Mouse (Mus musculus): ENCODE measurements around the gene Eif4e2. TPM values are rescaled to one million over a fixed set of nuclear protein-coding genes. Genes with fewer than 3 reads are reported as not detected.
A peak's percentile ranks its signal among the peaks of the same experiment; 100 is the strongest.

Eif4e2 gene
- polyA plus RNA-seq (2015; fragmentation: Nextera tagmentation; extraction: Ambion mirVana): 110 and 118 TPM in 2 replicates

GRCm38 (mm10) chr1:87213735-87214704 lies at the start of gene Eif4e2:
Eif4e2 (plus strand) TSS chr1:87213914.
- DNase-seq (ENCODE audit: low spot score) (peak; percentile 97), ATAC-seq (peak; percentile 99)
- peaks cover 8% of the 10 kb centered on the region; the same call in 1 of the 2 replicates for H3K4me1 ChIP-seq (ENCODE audit: insufficient read depth, low read depth, low read length)
- H3K4me2 ChIP-seq (replicated peaks; ENCODE audit: low read depth, low read length): peak within 1 kb of the TSS; percentile 69
- no peaks in the 10 kb centered on the region for H3K9me3 ChIP-seq (ENCODE audit: low read length)
- WGBS: 1% methylated on average over 56 of the region's 99 CpGs
- peak within 1 kb of the TSS; percentile 98 for H3K9ac ChIP-seq (replicated peaks; ENCODE audit: low read depth)
- peak within 1 kb of the TSS; percentile 100 for H3K27ac ChIP-seq (ENCODE audit: low read length)
- TF ChIP-seq CTCF (IDR thresholded peaks at IDR 0.05) (peak; percentile 25), EP300 (IDR thresholded peaks at IDR 0.05) (no peak)
- peak within 1 kb of the TSS; percentile 92 for H3K4me3 ChIP-seq (ENCODE audit: low read depth, low read length)
- H3K27me3 ChIP-seq (replicated peaks; ENCODE audit: insufficient read depth, low read length): no peaks in the 10 kb centered on the region
- no peaks in the 10 kb centered on the region for H3K36me3 ChIP-seq (ENCODE audit: insufficient read depth, low read length)

GRCm38 (mm10) chr1:87164164-87164795 lies 49.4 kb upstream of the Eif4e2 start:
- TF ChIP-seq CTCF (IDR thresholded peaks at IDR 0.05) (no peak), EP300 (IDR thresholded peaks at IDR 0.05) (no peak)
- DNase-seq (ENCODE audit: low spot score) (no peak), ATAC-seq (no peak)
- Histone ChIP-seq H3K9ac (replicated peaks; ENCODE audit: low read depth) (no peak overlapping the region), H3K27ac (ENCODE audit: low read length) (no peak overlapping the region), H3K4me3 (ENCODE audit: low read depth, low read length) (no peak overlapping the region), H3K36me3 (ENCODE audit: insufficient read depth, low read length) (no peaks in the 10 kb centered on the region), H3K4me2 (replicated peaks; ENCODE audit: low read depth, low read length) (no peak overlapping the region), H3K4me1 (ENCODE audit: insufficient read depth, low read depth, low read length) (no peaks in the 10 kb centered on the region), H3K9me3 (ENCODE audit: low read length) (no peaks in the 10 kb centered on the region), H3K27me3 (replicated peaks; ENCODE audit: insufficient read depth, low read length) (no peaks in the 10 kb centered on the region)
- WGBS: 28% methylated on average over 10 of the region's 11 CpGs

- Histone ChIP-seq H3K36me3 (ENCODE audit: insufficient read depth, low read length) (no peaks in the 10 kb centered on the region), H3K9ac (replicated peaks; ENCODE audit: low read depth) (no peak overlapping the region), H3K4me2 (replicated peaks; ENCODE audit: low read depth, low read length) (no peak overlapping the region), H3K4me3 (ENCODE audit: low read depth, low read length) (no peak overlapping the region), H3K27ac (ENCODE audit: low read length) (no peak overlapping the region), H3K9me3 (ENCODE audit: low read length) (no peaks in the 10 kb centered on the region), H3K27me3 (replicated peaks; ENCODE audit: insufficient read depth, low read length) (peaks cover 2% of the 10 kb centered on the region), H3K4me1 (ENCODE audit: insufficient read depth, low read depth, low read length) (no peaks in the 10 kb centered on the region)
- DNase-seq (ENCODE audit: low spot score) (no peak), ATAC-seq (no peak)
- 41% methylated on average over 9 of the region's 9 CpGs for WGBS
- TF ChIP-seq CTCF (IDR thresholded peaks at IDR 0.05) (no peak), EP300 (IDR thresholded peaks at IDR 0.05) (no peak)
These were observed 48.9 kb upstream of the Eif4e2 start for GRCm38 (mm10) chr1:87164796-87165184.

- no peak for ATAC-seq
- DNase-seq (ENCODE audit: low spot score): no peak
- Histone ChIP-seq H3K4me1 (ENCODE audit: insufficient read depth, low read depth, low read length) (no peaks in the 10 kb centered on the region), H3K4me3 (ENCODE audit: low read depth, low read length) (no peak overlapping the region), H3K36me3 (ENCODE audit: insufficient read depth, low read length) (no peaks in the 10 kb centered on the region), H3K9me3 (ENCODE audit: low read length) (no peaks in the 10 kb centered on the region), H3K27ac (ENCODE audit: low read length) (no peak overlapping the region), H3K4me2 (replicated peaks; ENCODE audit: low read depth, low read length) (no peak overlapping the region), H3K9ac (replicated peaks; ENCODE audit: low read depth) (no peak overlapping the region), H3K27me3 (replicated peaks; ENCODE audit: insufficient read depth, low read length) (peaks cover 13% of the 10 kb centered on the region)
- 10% methylated on average over 18 of the region's 19 CpGs for WGBS
- TF ChIP-seq CTCF (IDR thresholded peaks at IDR 0.05) (no peak), EP300 (IDR thresholded peaks at IDR 0.05) (no peak)
These were observed 43.3 kb upstream of the Eif4e2 start for GRCm38 (mm10) chr1:87170458-87170857.

GRCm38 (mm10) chr1:87171312-87171711 lies 42.4 kb upstream of the Eif4e2 start:
- no peak overlapping the region for H3K4me2 ChIP-seq (replicated peaks; ENCODE audit: low read depth, low read length)
- ATAC-seq (no peak), DNase-seq (ENCODE audit: low spot score) (no peak)
- peaks cover 13% of the 10 kb centered on the region for H3K27me3 ChIP-seq (replicated peaks; ENCODE audit: insufficient read depth, low read length)
- H3K4me3 ChIP-seq (ENCODE audit: low read depth, low read length): no peak overlapping the region
- H3K36me3 ChIP-seq (ENCODE audit: insufficient read depth, low read length): no peaks in the 10 kb centered on the region
- no peak overlapping the region for H3K9ac ChIP-seq (replicated peaks; ENCODE audit: low read depth)
- WGBS: 76% methylated on average over 1 of the region's 1 CpGs
- H3K27ac ChIP-seq (ENCODE audit: low read length): no peak overlapping the region
- TF ChIP-seq EP300 (IDR thresholded peaks at IDR 0.05): no peak
- TF ChIP-seq CTCF (IDR thresholded peaks at IDR 0.05): no peak
- no peaks in the 10 kb centered on the region for H3K4me1 ChIP-seq (ENCODE audit: insufficient read depth, low read depth, low read length)
- no peaks in the 10 kb centered on the region for H3K9me3 ChIP-seq (ENCODE audit: low read length)

GRCm38 (mm10) chr1:87172316-87172715 lies 41.4 kb upstream of the Eif4e2 start:
- DNase-seq (ENCODE audit: low spot score) (no peak), ATAC-seq (no peak)
- WGBS: 41% methylated on average over 9 of the region's 9 CpGs
- no peak for TF ChIP-seq EP300 (IDR thresholded peaks at IDR 0.05)
- TF ChIP-seq CTCF (IDR thresholded peaks at IDR 0.05): no peak
- Histone ChIP-seq H3K9ac (replicated peaks; ENCODE audit: low read depth) (no peak overlapping the region), H3K27ac (ENCODE audit: low read length) (no peak overlapping the region), H3K9me3 (ENCODE audit: low read length) (no peaks in the 10 kb centered on the region), H3K36me3 (ENCODE audit: insufficient read depth, low read length) (no peaks in the 10 kb centered on the region), H3K27me3 (replicated peaks; ENCODE audit: insufficient read depth, low read length) (peaks cover 13% of the 10 kb centered on the region), H3K4me3 (ENCODE audit: low read depth, low read length) (no peak overlapping the region), H3K4me1 (ENCODE audit: insufficient read depth, low read depth, low read length) (no peaks in the 10 kb centered on the region), H3K4me2 (replicated peaks; ENCODE audit: low read depth, low read length) (no peak overlapping the region)
